Mouse (Mus musculus) adrenal gland, adult 18-20 months (tissue): Measurements from ENCODE around the gene Wdr54. TPM values are rescaled to one million over a fixed set of nuclear protein-coding genes. Genes with fewer than 3 reads are reported as not detected.

Source experiments
- DNase-seq, 2 experiments: peaks; one replicate each; pipeline ENCODE4 v3.0.0; 2021 to 2022; ENCODE audit warnings: low spot score in 2 of 2
- long read RNA-seq, 2 experiments: library from polyadenylated mRNA; stranded (forward); transcript quantifications; one replicate each; pipeline ENCODE4 v2.0.0; 2021
- total RNA-seq, 2 experiments: library from RNA; stranded (reverse); gene quantifications; 1 replicate in 1 of 2; 2 replicates in 1 of 2; pipeline ENCODE4 v1.2.3; 2021

Wdr54 gene
- total RNA-seq, result 1 to 10 TPM; 1.9 to 3.6 TPM
- long read RNA-seq, experiment 1, partial matches to known transcripts, result 0 of 1 reads
- long read RNA-seq, experiment 1, other reads (novel, unspliced or antisense), result 1 of 1 reads
- long read RNA-seq, experiment 2, partial matches to known transcripts, result 0 of 4 reads
- long read RNA-seq, experiment 2, other reads (novel, unspliced or antisense), result 4 of 4 reads

DNA sequence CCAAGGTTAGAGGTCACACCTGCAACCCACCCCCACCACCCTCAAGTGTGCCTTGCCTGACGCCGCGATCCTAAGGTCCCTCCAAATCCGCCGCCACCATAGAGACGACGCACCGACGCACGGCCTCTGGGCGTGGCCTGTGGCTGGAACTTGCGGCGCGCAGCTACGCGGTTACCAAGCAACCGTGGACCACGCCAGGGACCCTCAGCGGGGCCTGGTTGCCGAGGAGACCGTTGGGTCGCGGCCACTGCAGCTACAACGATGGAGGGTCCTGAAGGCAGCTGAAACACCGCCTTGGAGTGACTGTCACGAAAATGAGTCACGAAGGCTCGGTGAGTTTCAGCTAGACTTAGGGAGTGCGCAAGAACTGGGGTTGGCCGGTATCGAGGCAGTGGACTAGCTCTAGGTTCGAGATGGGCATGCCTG lies at the start of gene Wdr54, which contains the start of gene 1700003E16Rik:
Gene Wdr54, minus strand, starts transcription at position 139 of the 426 bp plus-strand sequence.
Gene 1700003E16Rik, plus strand, starts transcription at position 146 of the 426 bp plus-strand sequence.
- peak; percentile 48 to 54 for DNase-seq

DNA sequence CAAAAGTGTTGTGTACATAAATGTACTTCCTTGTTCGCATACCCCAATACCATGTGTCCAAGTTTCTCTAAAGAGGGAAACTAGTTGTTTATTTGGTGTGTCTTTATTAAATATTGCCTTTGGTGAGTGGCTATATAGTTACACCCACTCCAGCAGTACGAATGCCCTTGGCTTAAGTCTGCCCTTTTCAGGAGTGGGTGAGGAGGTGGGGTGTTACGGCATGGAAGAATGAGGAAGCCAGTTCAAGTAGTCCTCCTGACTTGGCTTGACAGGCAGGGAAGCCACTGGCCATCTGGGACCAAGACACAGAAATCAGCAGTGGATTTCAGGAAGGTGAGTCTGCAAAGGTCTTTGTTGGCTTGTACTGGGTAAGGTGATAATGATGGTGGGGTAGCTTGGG lies 49.7 kb upstream of the Wdr54 start:
- DNase-seq, result no peak

DNA sequence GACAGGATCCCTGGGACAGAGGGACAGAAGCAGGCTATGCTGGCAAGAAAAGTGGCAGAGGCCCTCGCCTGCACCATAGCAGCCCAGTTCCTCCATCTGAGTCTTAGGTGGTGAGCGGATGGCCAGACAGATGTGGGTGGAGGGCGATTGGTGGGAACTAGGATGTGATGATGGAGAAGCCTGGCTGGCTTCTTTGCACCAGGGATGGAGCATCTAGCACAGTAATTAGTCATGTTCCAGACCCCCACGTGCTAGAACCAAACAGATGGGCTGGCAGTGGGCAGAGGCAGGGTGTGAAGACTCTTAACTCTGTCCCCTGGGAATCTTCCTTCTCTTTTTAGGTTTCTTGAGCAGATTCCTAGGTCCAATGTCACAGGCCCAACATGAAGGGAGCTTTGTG lies 47.1 kb upstream of the Wdr54 start:
- DNase-seq, result no peak

DNA sequence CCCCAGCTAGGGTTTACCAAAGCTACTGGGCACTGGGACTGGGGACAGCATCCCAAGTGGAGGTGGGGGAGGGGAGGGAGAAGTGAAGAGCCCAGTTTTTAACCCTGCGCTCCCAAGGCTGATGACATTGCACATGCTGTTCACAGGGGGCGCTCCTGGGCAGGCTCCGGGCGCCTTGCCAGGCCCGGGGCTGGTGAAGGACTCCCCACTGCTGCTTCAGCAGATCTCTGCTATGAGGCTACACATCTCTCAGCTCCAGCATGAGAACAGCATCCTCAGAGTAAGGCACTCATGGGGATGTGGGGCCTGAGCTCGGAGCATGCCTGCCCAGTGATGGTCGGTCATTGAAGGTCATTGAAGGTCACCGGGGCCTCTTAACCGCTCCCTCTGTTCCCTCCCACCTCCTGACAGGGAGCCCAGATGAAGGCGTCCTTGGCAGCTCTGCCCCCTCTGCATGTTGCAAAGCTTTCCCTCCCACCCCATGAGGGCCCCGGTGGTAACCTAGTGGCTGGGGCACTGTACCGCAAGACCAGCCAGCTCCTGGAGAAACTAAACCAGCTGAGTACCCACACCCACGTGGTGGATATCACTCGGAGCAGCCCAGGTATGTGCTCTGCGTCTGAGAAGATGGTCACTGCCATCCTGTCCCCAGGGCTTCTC lies 41.3 kb upstream of the Wdr54 start:
- DNase-seq, result peak; percentile 44 to 64

DNA sequence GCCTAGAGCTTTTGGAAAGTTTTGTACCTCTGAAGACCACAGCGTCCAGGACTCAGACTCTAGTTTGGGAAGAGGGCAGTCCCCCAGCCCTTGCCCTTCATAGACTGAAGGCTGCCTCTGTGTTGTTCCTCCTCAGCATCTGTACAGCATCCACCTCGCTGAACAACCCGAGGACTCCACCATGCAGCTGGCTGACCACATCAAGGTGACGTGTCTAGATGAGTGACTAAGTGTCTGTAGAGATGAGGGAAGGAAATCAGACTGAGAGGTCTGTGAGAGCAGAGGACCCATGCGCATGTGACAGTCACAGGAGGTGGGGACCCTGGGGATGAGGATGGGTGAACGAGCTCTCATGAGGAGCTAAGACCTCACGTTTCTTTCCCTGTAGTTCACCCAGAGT lies 37.4 kb upstream of the Wdr54 start:
- DNase-seq, result no peak

DNA sequence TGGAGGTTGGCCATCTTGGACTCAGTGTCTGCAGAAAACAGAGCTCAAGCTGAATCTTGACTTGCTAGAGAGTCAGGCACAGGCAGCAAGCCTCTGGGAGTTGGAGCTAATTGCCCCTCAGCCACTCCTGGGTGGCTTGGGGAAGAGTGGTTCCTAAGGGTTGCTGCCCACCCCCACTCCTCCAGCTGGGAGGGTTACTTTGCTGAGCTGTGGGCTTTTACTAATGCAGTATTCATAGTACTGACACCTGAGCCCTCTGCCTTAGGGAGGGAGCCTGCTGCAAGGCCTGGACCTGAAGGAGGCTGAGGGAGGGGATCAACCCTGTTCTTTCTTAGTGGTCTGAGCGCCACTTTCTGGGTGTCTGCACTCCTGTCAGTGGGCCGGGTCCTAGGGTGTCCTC lies 30.7 kb upstream of the Wdr54 start:
- DNase-seq, result no peak

DNA sequence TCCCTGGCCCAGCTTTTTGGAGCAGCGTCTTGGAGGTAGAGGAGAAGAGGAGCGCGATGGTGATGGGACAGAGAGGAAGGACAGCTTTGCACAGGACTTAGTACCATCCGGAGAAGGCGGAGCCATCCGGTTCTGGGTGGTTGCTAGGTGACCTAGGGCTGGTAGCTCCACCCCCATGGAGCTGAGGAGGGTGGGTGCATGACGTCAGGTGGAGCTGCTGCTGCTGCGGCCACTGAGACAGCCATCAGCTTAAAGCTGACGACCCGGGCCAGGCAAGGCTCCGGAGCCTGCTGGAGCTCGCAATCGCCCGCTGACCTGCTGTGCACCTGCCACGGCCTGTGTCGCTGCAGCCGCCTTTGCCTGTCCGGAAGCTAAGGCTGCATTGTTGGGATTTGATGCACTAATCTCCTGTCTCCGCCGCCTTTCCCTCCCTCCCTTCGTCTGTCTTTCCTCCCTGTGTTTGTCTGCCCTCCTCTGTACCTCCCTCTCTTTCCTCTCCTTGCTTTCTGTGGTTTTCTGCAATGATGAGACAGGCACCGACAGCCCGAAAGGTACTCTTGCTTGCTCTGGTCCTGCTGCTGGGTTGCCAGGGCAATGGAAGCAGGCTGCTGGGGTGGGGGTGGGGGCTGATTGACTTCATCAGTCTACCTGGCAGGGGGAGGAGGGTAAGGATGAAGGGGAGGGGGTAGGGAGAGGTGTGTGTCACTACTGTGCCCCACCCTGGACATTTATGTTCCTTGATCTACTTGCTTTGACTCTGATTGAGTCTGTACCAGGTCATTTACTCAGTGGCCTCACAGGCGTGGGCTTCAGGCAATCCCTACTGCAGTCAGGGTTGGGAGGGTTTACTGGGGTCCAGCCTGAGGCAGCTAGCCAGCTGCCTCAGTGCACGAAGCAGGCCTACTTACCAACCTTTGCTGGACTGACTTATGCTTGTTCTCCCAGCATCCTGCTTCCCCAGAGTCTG lies 30.0 kb upstream of the Wdr54 start:
- DNase-seq, result no peak

DNA sequence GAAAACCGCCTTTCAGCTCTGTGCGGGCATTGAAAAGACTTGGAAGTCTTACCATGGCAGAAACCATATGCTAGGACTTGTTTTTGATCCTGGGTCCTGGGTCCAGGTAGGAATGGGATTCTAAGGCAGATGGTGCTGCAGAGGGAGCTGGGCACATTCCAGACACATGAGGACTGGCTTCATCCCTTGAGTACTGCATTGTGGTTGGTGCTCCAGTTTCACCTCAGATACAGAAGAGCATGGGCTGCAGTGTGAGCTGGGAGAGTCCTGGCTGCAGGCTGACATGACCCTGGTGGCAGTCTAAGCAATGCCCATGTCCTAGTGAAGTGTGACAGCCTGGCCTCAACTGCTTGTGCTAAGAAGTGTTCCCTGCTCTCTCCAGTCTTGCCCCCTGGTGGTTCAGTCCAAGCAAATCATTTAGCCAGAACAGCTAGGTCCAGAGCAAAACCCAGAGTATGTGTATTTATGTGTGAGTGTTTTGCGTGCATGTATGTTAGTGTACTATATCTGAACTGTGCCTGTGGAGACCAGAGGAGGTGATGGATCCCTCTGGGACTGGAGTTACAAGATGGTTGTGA lies 28.8 kb upstream of the Wdr54 start:
- DNase-seq, result no peak

DNA sequence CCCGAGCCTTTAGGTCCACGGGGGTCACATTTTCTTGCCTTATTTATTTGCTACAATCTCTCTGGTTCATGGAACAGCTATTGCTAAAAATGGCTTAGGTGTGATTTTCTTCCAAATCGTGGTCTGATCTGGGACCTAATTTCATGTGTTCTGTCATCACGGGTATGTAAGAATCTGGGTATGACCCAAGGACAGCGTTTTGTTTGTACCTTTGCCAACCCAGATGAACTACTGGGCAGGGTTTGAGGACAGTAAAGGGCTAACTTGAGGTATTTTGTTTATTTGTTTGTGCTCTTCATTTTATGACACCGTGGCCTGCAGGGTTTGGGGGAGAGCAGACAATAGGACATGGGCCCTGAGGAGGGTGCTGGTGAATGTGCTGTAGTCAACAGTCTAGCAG lies 24.4 kb upstream of the Wdr54 start:
- DNase-seq, result no peak

DNA sequence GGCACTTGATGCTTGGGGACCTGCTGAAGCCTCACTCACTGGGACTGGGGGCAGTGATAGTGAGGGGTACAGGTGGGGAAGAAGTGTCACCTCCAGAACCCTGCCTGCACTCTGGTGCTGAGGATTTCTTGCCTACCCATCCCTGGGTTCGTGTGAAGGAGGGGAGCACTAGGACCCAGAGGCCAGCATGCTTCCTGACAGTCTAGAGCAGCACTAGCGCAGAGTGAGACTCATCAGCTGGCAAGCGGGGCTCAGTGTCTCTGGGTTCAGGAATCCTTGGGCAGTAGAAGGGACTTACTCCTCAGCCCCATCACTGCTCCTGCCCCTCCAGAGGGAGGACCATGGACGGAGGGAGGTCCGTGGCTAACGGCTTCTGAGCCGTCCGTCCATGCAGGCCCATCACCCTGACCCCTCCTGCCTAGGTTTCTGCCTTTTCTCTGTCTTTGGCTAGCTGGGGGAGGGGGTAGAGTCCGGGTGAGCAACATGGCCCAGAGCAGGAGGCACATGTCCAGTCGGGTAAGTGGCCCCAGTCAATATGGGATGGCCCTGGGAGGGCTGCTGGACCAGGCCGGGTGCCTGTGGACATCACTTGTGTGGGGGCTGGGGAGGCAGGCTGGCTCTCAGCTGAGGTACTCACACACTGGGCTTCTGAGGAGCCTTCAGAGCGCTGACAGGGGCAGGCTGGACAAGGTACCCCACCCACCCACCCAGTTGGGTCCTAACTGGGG lies 23.4 kb upstream of the Wdr54 start:
- DNase-seq, result peak in 1 of 2 experiments; percentile 35

DNA sequence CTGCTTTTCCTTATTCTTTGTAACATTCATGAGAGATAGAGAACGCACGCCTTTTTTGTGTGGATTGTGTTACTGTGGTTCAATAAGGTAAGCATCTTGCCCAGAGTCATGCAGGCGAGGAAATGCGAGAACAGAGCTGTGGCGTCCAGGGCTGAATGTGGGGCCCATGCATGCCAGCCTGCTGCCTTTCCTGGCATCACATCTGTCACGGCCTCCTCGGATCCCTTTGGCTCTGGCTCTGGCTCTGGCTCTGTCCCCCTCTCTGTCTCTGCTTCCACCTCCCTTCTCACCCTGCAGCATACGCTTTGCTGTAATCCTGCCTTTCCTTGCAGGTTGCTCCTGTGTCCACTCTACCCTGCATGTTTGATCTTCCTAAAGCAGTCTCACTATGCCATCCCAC lies 19.8 kb upstream of the Wdr54 start:
- DNase-seq, result no peak

DNA sequence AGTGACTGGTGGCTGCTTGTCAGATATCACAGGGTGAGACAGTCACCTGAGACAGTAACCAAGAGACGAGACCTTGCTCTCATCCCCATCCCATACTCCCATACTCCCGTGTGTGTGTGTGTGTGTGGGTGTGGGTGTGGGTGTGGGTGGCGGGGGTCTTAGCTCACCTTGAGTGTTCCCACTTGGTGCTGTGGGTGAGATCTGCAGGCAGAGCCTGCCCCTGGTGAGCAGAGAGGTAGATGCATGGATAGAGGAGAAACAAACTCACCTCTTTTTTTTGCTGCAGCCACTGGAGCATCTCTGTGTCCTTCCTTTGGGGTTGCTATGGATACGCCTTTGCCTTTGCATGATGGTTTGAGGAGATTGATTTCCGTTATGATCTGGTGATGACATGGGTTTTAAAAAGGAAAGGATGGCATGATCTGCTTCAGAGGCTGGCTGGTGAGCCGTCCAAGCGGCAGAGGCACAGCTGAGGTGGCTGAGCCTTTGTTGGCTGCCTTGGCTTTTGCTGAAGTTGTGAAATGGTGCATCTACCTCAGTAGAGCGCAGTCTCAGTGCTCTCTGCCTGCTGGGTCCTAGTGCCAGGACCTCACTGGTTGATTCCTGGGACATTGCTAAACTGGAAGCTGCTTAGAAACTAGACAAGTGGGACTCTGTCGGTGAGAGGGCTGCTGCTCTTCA lies 16.2 kb upstream of the Wdr54 start:
- no peak for DNase-seq

DNA sequence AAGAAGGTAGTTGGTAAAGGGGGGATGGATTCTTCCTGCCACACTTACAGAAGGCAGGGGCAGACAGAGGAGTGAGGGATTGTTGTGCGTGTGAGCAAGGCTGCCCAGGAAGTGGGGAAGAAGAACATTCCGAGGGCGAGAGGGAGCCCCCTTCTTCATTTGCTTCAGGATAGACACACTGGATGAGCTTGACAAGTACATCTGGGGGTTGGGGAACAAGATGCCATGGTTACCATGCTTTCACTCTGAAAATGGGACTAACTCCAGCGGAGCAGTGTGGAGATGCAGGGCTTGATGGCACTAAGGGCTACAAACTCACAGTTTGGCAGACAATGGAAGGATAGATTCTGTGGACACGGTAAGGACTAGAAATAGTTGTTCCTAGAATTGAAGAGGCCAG lies 14.9 kb upstream of the Wdr54 start:
- no peak for DNase-seq

DNA sequence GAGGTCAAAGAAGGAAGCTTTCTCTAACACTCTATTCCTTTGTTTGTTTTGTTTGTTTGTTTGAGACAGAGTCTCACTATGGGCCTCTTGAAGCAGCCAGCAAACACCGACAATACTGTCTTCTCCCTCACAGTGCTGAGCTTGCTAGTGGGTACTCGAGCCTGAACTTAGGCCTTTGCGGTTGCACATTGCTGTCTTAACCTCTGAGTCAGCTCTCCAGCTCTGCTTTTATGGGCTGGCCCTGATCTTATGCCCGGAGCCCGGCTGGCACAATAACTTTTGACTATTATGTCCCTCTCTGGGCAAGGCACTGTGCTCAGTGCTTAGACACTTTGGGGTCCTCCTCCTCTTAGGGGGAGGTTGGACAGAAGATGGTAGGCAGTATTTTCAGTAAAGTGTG lies 13.7 kb upstream of the Wdr54 start:
- DNase-seq, result no peak

DNA sequence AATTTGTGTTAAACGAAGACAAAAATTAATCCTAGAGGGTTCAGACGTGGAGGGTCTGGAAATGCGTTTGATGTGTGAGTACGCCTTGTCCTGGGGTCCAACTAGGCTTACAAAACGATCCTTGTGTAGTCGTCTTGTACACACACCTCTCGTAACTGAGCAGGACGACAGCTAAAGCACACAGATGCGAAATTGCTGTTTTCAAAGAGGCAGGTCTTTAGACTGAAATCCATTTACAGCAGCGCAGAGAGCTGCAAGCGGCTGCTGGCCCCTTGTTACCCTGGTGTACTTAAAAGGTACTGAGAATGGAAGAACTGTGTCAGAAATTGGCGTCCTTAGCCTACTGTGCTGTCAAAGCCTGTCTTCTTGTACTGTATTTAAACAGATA lies 10.0 kb upstream of the Wdr54 start:
- DNase-seq, result no peak

DNA sequence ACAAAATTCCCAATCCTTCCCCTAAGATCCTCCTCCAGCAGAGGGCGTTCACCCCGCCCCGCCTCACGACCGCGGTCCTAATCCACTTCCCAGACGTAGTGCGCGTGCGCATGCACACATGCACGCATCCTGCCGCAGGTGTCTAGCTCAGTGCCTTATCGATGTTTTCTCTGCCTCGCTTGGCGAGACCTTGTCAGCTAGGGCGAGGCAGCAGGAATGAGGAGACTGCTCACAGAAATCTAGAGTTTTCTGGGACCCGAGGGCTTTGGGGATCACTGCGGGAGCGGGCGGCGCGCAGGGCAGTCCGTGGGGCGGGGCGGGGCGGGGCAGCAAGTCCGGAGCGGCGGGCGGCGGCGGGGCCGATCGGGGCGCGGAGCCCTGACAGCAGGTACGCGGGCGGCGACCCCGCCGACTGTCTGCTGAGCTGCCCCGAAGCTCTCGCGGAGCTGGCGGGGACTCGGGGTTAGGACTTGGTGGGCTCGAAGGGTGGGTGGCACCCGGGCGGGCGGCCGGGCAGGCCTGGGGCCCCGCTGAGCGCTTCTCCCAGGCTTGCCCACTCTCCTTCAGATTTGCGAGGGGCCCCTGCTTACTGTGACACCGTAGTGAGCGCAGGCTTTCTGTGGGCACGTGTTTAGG lies 9.5 kb upstream of the Wdr54 start, which contains the start of gene Dctn1:
Gene Dctn1, plus strand, starts transcription at position 314 of the 636 bp plus-strand sequence.
- DNase-seq, result peak; percentile 93

DNA sequence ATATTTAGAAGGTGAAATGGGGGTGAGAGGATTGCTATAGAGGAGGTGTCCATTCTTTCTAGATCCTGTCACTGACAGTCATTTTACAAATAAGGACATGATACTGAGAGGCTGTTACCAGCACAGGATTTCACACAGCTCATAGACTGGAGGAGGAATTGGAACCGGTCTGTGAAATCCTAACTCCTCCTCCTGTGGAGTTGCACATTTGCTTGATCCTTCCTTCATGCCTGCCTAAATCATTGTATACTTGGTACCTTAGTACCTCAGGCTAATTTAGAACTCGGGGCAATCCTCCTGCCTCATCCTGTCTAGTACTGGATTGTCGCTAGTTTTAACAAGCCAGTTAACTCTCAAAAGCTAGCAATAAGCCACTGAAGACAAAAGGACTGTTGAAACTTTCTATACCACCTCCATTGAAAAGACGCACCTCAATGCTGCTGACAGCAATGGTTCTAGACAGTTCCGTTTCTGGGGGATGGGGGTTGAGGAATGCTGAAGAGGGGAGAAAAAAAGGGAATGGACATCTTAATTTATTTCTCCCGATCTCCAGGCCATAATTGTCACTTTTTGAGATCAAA lies 8.9 kb upstream of the Wdr54 start:
- no peak for DNase-seq

DNA sequence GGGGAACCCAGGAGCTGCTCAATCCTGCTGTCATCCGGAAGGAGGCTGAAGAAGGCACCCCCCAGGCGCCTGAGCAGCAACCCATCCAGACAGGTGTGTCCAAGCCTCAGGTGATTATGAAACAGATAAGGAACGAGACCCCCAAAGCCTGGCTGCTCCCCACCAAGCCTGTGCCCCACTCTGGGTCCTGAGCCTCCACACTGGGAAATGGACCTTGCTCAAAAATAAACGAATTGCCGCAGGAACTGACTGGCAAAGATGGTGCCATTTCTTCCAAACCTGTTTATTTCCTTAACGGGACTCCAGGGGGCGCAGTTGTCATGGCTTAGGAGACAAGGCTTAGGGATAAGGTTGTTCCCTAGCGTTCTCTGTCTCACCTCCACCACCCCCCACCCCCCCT lies 6.5 kb upstream of the Wdr54 start:
- DNase-seq, result peak; percentile 53 to 58

DNA sequence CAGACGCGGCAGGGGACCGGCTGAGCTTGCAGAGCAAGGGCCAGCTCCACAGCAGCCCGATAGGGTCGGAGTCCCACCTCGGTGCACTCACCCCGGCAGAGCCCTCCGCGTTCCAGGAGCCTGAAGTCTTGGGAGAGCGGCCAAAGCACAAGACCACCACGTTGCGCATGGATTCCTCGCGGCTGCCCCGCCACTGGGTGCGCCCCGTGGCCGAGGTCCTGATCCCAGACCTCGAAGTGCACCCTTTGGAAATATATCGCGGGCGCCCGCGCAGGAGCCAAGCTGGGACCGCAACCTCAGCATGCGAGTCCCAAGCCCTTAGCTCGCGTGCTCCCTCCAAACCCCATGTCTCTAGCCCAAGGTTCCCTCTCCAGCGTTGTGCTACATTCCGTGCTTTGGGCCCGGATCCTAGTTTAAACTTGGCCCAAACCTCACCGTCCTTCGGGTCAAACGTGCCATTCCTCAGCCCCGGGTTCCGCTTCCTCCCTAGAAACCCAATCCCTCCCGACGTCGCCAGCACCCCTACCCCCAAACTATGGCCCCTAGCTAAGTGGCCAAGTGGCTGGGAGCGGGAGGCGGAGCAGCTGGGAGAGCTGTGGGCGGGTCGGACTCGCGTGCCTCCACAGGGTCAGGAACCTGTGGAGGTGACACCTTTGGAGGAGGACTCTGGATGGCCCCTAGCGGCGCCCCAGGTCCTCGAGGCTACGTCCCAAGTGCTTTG lies 5.9 kb upstream of the Wdr54 start:
- DNase-seq, result peak; percentile 43 to 45
